Mouse (Mus musculus) G1E (cell line): ENCODE results near the gene Fam185a.

Experiments used
- CTCF ChIP-seq: IDR thresholded peaks from 2 replicates; pipeline ENCODE4 v1.5.1; 2012; ENCODE audit warnings: low read depth, low read length, inconsistent platforms, mixed read lengths
- GATA1 ChIP-seq: IDR thresholded peaks from 2 replicates; pipeline ENCODE4 v1.6.1; 2012; ENCODE audit warnings: borderline replicate concordance, low read length, inconsistent platforms, mixed read lengths
- GATA2 ChIP-seq: IDR thresholded peaks from 2 replicates; pipeline ENCODE4 v1.6.1; 2012; ENCODE audit warnings: low read depth, low read length, inconsistent platforms, borderline replicate concordance
- POLR2AphosphoS5 ChIP-seq: IDR thresholded peaks from 2 replicates; pipeline ENCODE4 v1.6.1; 2012; ENCODE audit warnings: low read depth, low read length, inconsistent platforms; ENCODE audit not compliant: insufficient replicate concordance
- TAL1 ChIP-seq: conservative IDR thresholded peaks from 2 replicates; pipeline ENCODE4 v1.6.1; 2012; ENCODE audit warnings: low read depth, low read length, inconsistent platforms, mixed read lengths

DNA sequence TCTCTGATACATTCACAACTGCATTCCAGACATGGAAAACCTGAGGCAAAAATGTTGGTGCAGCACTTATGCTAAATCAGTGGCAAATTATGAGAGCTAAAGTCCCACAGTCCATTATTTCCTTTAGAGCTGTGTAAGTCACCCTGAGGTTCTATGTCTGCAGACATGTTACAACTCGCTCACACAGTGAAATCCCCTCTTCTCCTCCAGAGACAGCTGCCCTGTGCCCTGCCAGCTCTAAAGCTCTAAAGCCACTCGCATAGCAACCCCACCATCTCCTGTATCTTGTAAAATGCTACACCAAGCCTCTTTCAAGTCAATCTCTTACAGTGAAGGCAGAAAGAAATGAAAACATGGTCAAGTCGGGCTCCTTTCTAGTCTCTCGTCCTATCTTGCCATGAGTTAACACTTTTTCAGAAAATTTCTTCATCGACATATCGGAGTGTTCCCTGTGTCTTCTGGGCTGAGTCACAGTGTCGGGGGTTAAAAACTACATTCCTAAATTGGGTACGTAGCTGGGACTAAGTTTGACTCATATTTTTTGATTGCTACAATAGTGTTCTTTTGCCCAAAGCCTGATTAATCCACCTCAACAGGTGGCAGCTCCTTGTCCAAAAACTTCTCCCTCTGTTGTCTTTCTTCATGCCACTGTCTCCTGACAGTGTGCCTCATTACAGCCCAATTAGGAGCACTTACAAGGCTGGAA, 68.7 kb downstream of the Fam185a start:
- TF ChIP-seq TAL1 (no peak), CTCF (no peak), GATA1 (no peak), POLR2AphosphoS5 (no peak), GATA2 (no peak)
